Mouse (Mus musculus) ES-Bruce4 (cell line): ENCODE data around the gene Rnf169. TPM values are rescaled to one million over a fixed set of nuclear protein-coding genes. Genes with fewer than 3 reads are reported as not detected.

Experiments used
- H3K27ac ChIP-seq: 2 replicates; pipeline ENCODE4 v1.5.1; 2012; ENCODE audit warnings: low read length, inconsistent platforms; ENCODE audit not compliant: insufficient read depth
- H3K27me3 ChIP-seq: 2 replicates; pipeline ENCODE4 v1.6.1; 2012; ENCODE audit warnings: mild to moderate bottlenecking, low read length, inconsistent platforms; ENCODE audit not compliant: control insufficient read depth, poor library complexity, insufficient read depth, severe bottlenecking
- H3K36me3 ChIP-seq: 2 replicates; pipeline ENCODE4 v1.6.1; 2012; ENCODE audit warnings: inconsistent platforms, mild to moderate bottlenecking, low read length, moderate library complexity; ENCODE audit not compliant: control insufficient read depth, poor library complexity, insufficient read depth, severe bottlenecking
- H3K4me1 ChIP-seq: one replicate; pipeline ENCODE4 v1.8.1; 2011; ENCODE audit warnings: low read length; ENCODE audit not compliant: control insufficient read depth, insufficient read depth
- H3K4me3 ChIP-seq: 2 replicates; pipeline ENCODE4 v1.5.1; 2011; ENCODE audit warnings: low read depth, mild to moderate bottlenecking, low read length
- H3K9ac ChIP-seq: 2 replicates; pipeline ENCODE4 v1.6.1; 2012; ENCODE audit warnings: low read depth, mild to moderate bottlenecking, inconsistent platforms; ENCODE audit not compliant: poor library complexity, severe bottlenecking
- H3K9me3 ChIP-seq: replicated peaks from 2 replicates; pipeline ENCODE4 v1.6.1; 2012; ENCODE audit warnings: mild to moderate bottlenecking, low read length, inconsistent platforms; ENCODE audit not compliant: control insufficient read depth, poor library complexity, insufficient read depth, severe bottlenecking
- CTCF ChIP-seq: IDR thresholded peaks from one replicate; pipeline ENCODE4 v1.8.1; 2011; ENCODE audit warnings: low read depth, low read length
- EP300 ChIP-seq: IDR thresholded peaks from 2 replicates; pipeline ENCODE4 v1.6.1; 2011; ENCODE audit warnings: low read depth, low read length; ENCODE audit not compliant: insufficient read depth
- POLR2A ChIP-seq: IDR thresholded peaks from one replicate; pipeline ENCODE4 v1.8.1; 2011; ENCODE audit warnings: low read length; ENCODE audit not compliant: insufficient read depth
- polyA plus RNA-seq: library from polyadenylated mRNA; stranded (reverse); fragments of >200 nt; gene quantifications from 2 replicates; pipeline ENCODE4 v1.2.4, GENCODE M21; 2011; ENCODE audit warnings: low read depth; ENCODE audit not compliant: missing spikeins, insufficient read depth, insufficient read length

The Rnf169 gene
- polyA plus RNA-seq, 1 experiment = 56.4 TPM

GRCm38 (mm10) chr7:99920416-99920815, 59.8 kb downstream of the Rnf169 start:
- Histone ChIP-seq H3K36me3 (peaks cover 9% of the 10 kb centered on the region), H3K9me3 (no peaks in the 10 kb centered on the region), H3K27me3 (no peaks in the 10 kb centered on the region), H3K4me1 (peaks cover 2% of the 10 kb centered on the region), H3K9ac (no peak overlapping the region), H3K27ac (no peak overlapping the region), H3K4me3 (no peak overlapping the region)
- TF ChIP-seq POLR2A = no peak
- TF ChIP-seq CTCF = no peak
- TF ChIP-seq EP300 = no peak

GRCm38 (mm10) chr7:99919971-99920370, 60.3 kb downstream of the Rnf169 start:
- H3K4me3 ChIP-seq = no peak overlapping the region
- no peak overlapping the region for H3K9ac ChIP-seq
- H3K4me1 ChIP-seq = peaks cover 2% of the 10 kb centered on the region
- no peaks in the 10 kb centered on the region for H3K9me3 ChIP-seq
- no peaks in the 10 kb centered on the region for H3K27me3 ChIP-seq
- peaks cover 5% of the 10 kb centered on the region for H3K36me3 ChIP-seq
- TF ChIP-seq EP300 (no peak), POLR2A (no peak), CTCF (no peak)
- H3K27ac ChIP-seq = no peak overlapping the region

GRCm38 (mm10) chr7:99919164-99919563, 61.1 kb downstream of the Rnf169 start:
- TF ChIP-seq CTCF = no peak
- no peak for TF ChIP-seq EP300
- TF ChIP-seq POLR2A = no peak
- H3K27ac ChIP-seq = no peak overlapping the region
- H3K9ac ChIP-seq = no peak overlapping the region
- H3K4me3 ChIP-seq = no peak overlapping the region
- no peaks in the 10 kb centered on the region for H3K27me3 ChIP-seq
- H3K9me3 ChIP-seq = no peaks in the 10 kb centered on the region
- H3K4me1 ChIP-seq = peaks cover 2% of the 10 kb centered on the region
- no peaks in the 10 kb centered on the region for H3K36me3 ChIP-seq

- peak overlapping the region; percentile 29; the same call in 1 of the 2 replicates for H3K9ac ChIP-seq
- H3K36me3 ChIP-seq = no peaks in the 10 kb centered on the region
- no peaks in the 10 kb centered on the region for H3K27me3 ChIP-seq
- no peak overlapping the region for H3K27ac ChIP-seq
- no peaks in the 10 kb centered on the region for H3K9me3 ChIP-seq
- H3K4me1 ChIP-seq = peaks cover 2% of the 10 kb centered on the region
- peak overlapping the region; percentile 45 for H3K4me3 ChIP-seq
- TF ChIP-seq EP300 (no peak), POLR2A (no peak), CTCF (no peak)
Measured at GRCm38 (mm10) chr7:99917320-99917844, 62.9 kb downstream of the Rnf169 start.

GRCm38 (mm10) chr7:99916741-99917319, 63.4 kb downstream of the Rnf169 start:
- Histone ChIP-seq H3K27me3 (no peaks in the 10 kb centered on the region), H3K9me3 (no peaks in the 10 kb centered on the region), H3K4me1 (peaks cover 2% of the 10 kb centered on the region), H3K9ac (no peak overlapping the region), H3K36me3 (no peaks in the 10 kb centered on the region), H3K4me3 (peak overlapping the region; percentile 45), H3K27ac (no peak overlapping the region)
- TF ChIP-seq CTCF (peak; percentile 72), EP300 (no peak), POLR2A (no peak)

- Histone ChIP-seq H3K4me1 (peaks cover 2% of the 10 kb centered on the region), H3K9ac (no peak overlapping the region), H3K36me3 (no peaks in the 10 kb centered on the region), H3K4me3 (no peak overlapping the region), H3K27ac (no peak overlapping the region), H3K27me3 (no peaks in the 10 kb centered on the region), H3K9me3 (no peaks in the 10 kb centered on the region)
- TF ChIP-seq CTCF = no peak
- TF ChIP-seq EP300 = no peak
- TF ChIP-seq POLR2A = no peak
Measured at GRCm38 (mm10) chr7:99915511-99915910, 64.7 kb downstream of the Rnf169 start.
